Mouse (Mus musculus): ENCODE data around the gene Boll.

DNA sequence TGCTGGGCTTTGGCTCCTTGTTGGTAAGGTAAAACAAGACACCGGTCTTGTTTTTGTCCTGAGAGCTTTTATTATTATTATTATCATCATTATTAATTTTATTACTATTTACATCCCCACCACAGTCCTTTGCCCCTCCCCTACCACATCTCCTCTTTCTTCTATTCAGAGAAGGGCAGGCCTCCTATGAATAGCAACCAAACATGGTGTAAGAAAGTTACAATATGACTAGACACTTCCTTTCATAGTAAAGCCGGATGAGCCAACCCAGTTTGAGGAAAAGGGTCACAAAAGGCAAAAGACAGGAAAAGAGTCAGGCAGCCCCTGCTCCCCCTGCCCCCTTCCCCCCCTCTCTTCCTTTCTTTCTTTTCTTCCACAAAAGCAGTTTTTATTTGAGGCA, 17.3 kb upstream of the Boll start:
- no peak for TF ChIP-seq CTCF (IDR thresholded peaks at IDR 0.05; ENCODE audit: control insufficient read depth, insufficient read depth, insufficient read length)
- no peak for TF ChIP-seq MYOD1 (IDR thresholded peaks at IDR 0.05; ENCODE audit: control insufficient read depth, insufficient read length, low read depth)
- no peak for TF ChIP-seq MYOG (IDR thresholded peaks at IDR 0.05; ENCODE audit: control insufficient read depth, extremely low read depth, insufficient read length)
- no peak for TF ChIP-seq MAX (IDR thresholded peaks at IDR 0.05)
